Mouse (Mus musculus) G1E-ER4 (cell line): ENCODE data around the gene Alkbh1. TPM values are rescaled to one million over a fixed set of nuclear protein-coding genes. Genes with fewer than 3 reads are reported as not detected.

Source experiments
- GATA1 ChIP-seq: IDR thresholded peaks from one replicate; pipeline ENCODE4 v1.8.0; 2012; ENCODE audit warnings: low read length, inconsistent platforms
- polyA plus RNA-seq: library from polyadenylated mRNA; stranded (reverse); fragments of >175 nt; gene quantifications from 2 replicates; pipeline ENCODE4 v1.2.3, GENCODE M21; 2012

Alkbh1 gene
- polyA plus RNA-seq, 1 experiment: 30.5 TPM

DNA sequence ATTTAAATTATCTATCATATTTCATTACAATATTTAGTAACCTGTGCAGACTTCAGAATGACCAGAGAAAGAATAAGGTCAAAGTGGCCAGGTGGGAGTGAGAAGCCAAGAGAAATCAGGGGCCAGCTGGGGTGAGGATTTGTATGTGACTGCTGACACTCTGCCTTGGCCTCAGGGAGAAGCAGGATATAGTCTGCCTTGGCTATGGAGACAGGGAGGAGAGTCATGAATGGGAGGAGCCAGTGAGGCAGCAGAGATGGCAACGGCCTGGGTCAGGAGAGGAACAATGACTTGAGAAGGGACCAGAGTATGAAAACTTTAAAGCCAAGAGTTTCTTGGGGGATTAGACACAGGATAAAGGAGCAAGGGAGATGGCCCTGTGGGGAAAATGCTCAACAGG lies 20.1 kb downstream of the Alkbh1 start:
- TF ChIP-seq GATA1: no peak

DNA sequence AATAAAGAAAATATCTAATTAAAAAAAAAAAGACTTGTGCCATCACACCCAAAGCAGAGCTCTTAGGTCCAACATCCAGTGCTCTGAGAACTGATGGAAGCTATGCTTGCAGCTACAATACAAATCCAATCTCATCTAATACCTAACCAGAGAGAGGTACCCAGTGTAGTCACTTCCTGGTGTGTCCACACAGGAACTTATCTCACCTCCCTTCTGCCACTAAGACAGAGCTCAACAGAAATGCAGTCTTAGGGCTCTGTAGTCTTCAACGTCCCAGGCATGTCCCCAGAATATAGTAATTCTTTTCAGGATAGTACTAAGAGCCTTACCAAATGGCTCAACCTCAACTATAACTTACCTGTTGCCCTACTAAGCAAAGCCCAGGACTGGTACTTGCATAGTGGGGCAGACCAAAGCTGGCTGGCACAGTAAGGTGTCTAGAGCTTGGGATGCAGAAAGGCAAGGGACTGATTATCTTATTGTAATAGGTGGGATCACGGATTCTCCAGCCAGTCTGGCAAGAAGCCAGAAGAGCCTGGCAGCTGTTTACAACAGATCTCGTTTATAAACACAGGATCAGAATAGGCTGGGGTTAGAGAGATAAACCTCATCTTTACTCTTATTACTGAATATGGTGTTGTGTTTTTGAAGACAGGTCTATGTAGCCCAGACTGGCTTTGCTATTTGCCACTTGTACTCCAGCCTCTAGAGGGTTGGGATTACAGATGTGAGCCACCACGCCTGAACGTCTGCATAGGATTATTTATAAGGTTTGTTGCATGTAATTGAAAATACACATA lies 21.9 kb downstream of the Alkbh1 start:
- TF ChIP-seq GATA1: no peak

DNA sequence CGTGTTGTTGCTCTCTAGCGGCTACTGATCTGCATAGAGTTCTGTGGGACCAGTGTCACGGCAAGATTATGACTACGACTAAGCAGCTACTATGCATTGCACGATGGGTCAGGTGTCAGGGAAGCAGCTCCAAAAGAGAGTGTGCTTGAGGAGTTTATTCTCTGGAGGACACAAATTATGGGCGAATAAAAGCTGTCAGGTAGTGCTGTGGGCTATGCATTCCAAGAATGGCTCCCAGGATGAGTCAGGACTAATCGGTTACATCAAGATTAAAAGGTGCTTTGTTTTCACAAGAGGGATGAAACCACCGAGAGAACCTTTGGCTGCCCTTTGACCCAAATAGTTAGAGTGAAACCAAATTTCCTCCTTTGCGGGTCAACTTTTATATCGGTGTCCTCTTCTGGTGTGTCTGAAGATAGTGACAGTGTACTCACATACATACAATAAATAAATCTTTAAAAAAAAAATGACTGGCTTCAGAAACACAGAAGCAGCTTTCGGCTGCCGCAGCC lies 23.8 kb downstream of the Alkbh1 start:
- no peak for TF ChIP-seq GATA1

DNA sequence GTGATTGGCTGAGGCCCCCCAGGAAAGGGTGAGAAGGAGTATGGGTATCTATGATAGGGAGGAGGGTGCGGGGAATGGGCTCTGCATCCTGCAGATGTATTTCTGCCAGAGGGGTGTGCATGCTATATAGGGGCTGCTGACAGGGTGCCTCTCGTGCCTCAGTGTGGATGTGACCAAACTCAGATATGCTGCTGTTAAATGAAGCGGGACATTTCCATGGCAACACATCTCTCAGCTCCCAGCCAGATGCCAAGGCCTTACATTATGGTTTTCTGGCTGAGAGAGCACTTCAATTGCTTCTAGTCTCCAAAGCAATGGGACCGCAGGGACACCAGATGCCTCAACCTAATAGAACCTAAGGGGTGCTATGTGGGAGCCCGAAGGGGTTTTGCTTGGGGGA lies 24.9 kb downstream of the Alkbh1 start:
- no peak for TF ChIP-seq GATA1

DNA sequence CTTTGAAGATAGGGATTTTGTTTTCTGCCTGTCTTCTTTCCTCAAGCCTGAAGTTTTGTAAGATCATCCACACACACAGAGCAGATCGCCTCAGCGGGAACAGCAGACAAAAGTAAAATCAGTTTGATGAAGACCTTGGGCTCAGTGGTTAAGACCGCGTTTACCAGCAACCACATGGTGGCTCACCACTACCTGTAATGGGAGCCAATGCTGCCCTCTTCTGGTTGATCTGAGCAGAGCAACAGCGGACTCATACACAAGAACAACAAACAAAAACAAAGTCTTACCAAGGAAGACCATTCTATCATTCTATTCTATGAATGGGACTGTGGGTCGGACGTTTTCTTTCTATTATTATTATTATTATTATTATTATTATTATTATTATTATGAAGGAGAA lies 27.1 kb downstream of the Alkbh1 start:
- no peak for TF ChIP-seq GATA1

DNA sequence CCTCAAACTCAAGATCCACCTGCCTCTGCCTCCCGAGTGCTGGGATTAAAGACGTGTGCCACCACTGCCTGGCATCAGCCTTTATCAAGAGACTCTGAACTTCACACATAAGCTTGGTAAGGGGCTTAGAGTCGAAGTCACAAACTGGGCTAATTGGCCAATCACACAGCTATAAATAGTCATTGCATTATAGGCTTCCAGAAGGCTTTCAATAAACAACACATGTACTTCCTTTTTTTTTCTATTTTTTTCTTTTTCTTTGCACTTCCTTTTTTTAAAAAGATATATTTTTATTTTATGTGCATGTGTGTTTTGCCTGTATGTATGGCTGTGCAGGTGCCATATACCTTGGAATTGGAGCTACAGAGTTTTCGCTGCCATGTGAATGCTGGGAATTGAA lies 28.5 kb downstream of the Alkbh1 start:
- TF ChIP-seq GATA1: no peak

DNA sequence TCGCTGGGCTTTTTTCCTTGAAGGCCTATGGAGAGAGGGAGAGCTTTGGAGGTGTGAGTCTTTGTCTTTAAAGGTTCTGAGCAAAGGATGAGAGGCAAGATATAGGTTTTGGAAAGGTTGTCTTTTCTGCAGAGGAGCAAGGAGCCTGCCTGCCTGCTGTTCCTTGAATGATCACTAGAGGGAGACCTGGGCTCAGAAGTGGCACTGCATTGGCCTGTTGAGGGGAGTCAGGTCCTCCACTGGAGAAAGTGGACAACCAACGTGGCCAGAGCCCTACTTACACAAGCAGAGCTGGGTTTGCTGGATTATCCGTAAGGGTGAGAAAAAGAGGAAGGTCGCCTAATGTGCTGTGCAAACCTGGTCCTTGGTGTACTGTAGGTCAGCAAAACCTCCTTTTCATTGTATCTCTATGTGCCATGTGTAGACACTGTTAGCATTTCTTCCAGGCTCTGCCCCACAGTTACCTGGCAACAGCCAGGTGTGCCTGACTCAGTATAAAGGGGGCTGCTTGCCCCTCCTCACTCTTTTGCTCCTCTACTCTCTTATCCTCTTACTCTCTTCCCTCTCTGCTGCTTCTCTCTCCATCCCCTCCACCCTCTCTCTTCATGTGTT lies 30.5 kb downstream of the Alkbh1 start:
- no peak for TF ChIP-seq GATA1

DNA sequence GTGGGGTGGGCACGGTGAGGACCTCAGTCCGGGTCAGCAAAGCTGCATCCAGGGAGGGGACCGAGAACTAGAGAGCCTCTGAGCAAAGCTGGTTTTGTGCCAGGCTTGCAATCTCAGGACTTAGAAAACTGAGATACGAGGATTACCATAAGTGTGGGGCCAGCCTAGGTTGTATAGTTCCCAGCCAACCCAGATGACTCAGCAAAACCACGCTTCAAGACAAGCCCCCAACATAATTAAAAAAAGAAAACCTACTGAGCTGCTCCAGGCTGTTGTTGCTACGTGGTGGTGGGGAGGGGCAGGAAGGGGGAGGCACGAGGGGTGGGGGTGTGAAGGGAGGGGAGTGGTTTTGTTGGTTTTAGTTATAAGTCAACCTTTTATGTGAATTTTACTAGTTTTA lies 32.8 kb downstream of the Alkbh1 start:
- no peak for TF ChIP-seq GATA1

DNA sequence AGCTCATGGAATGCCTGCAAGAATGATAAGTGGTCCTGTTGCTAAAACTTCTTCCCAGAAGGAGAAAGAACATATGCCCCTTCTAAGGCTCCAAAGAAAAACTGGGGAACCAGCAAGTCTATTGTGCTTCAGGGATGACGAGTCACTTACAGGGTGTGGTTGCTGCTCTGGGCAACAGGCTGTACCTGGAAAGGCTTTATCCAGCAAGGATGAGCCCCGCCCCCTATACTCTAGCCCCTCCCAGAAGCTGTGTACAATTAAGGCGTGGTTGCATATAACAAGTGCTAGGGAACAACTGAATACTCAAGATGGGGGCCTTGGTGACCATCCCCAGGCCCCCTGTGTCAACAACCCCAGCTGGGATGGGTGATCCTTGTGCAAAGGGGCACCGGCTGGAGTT lies 34.7 kb downstream of the Alkbh1 start:
- TF ChIP-seq GATA1: no peak

DNA sequence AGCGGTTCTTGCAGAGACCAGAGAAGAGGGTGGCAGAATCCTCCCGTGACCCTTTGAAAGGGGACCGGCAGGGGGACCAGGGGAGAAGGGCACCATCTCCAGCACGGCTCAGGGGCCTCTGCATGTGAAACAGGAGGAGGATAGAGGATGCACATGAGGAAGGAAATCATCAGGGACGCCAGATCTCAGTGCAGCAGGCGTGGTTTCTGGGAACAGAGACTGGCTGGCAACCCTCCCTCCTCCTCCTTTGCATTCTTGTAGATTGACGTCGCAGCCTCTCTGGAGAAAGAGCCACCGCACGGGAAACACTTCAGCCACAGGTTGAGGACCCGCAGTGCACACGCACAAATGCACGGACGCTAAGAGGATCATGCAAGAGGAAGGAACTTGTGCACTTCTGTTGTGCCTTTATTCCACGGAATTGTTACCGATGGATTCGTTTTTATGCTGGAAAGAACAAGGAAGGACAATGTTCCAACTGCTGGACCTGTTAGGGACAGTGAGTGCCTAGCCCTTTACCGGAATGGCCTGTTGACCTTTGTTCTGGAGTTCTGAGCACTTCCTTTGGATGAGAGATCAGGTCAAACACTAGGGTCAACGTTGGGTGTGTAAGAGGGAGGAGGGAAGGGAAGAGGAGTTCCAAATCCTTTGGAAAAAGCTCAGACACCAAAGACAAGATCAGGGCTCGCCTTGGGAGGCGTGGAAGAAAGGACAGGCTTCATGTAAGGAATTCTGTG lies 35.8 kb downstream of the Alkbh1 start:
- no peak for TF ChIP-seq GATA1

DNA sequence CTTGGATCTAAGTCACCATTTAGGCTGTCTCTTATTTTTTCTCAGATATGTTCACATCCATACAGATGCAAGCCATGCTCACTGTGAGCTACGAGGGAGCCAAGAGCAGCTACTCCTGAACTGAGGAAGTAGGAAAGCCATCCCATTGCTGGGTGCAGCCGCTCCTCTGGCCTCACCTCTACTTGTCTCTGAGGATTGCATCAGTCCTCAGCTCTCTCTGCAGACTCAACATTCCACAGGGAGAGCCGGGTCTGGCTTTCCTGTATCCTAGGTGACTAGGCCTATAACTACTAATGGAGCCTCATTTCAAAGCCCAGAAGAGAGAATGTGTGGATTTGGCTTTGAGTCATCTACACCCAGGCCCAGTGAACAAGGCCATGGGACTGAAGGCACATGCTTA lies 38.1 kb downstream of the Alkbh1 start:
- TF ChIP-seq GATA1: no peak

DNA sequence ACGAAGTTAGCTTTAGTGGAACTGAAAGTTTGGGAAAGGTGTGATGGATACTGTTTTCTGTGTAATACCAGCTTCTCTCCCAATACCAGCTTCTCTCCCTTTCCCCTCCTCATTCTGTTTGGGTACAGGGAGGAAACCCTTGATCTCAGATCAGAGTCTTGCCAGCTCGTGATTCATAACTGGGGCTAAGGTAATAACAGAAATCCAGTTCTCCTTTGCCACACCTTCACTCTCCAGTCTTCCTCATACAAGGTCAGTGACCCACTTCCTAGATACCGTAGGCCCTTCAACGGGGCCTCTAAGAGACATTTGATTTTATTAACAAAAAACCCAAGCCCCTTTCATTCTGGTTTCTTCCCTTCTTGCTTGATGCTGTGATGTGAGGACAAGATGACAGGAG lies 38.7 kb downstream of the Alkbh1 start:
- no peak for TF ChIP-seq GATA1

DNA sequence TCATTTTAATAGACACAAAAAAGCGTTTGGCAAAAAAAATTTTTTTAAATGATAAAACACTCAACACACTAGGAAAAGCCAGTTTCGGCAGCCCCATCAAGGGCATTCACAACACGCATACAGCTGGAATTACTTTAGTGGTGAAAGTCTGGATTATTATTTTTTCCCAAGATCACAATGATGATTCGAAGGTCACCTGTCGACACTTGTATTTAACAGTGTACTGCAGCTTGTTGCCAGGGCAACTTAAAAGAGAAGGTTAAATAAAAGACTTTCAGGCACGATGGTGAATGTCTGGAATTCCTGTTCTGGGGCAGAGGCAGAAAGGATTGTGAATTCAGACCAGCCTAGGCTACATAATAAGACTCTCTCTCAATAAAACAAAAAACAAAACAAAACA lies 41.9 kb downstream of the Alkbh1 start:
- TF ChIP-seq GATA1: no peak

DNA sequence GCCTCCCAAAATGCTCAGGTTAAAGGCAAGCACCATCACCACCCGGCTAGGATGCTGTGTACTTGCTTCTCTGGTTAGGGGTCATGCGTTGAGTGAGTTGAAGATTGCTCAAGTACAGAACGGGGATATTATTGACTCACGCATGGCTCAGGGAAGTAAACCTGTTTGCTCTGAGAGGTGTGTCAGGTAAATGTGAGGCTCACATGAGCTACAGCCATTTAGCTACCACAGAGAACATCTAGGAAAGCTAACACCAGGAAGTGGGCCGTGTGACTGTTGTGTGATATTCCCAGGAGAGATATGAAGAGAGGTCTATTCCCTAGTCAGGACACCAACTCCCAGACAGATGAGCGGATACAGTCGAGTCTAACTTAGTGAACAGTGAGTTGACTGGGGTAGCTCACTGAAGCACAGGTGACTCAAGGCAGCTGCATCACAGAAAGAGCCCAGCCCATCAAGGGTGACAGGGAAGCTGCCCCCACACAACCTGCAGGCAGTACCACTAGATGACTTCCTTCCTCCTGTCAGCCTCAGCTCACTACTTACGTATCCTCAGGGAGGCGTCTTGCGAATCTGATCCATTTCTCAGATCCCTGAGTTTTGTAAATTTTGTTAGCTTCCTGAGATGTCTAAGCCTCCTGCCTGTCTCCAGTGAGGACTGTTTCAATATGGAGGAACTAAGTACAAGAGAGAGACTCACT lies 44.5 kb downstream of the Alkbh1 start:
- no peak for TF ChIP-seq GATA1

DNA sequence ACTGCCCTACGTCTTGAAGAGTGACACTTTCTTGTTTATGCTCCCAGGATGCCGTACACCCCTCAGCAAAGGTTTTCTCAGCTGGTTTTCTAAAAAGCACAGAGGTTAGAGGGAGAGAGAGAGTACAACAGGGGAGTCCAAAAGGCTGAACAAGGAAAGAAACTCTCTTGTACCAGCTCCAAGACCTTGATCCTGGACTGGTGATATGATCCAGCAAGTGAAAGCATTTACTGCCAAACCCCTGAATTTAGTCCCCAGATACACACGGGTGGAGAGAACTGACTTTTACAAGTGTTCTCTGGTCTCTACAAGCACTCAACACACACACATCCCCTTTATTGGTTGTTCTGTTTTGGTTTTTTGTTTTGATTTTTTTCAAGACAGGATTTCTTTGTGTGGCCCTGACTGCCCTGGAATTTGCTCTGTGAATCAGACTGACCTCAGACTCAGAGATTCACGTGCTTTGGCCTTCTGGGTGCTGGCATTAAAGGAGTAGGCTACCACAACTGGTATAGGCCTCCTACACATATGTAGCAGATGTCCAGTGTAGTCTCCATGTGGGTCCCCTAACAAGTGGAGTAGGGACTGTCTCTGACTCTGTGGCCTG lies 45.9 kb downstream of the Alkbh1 start:
- no peak for TF ChIP-seq GATA1
